In the genomic region with DNA sequence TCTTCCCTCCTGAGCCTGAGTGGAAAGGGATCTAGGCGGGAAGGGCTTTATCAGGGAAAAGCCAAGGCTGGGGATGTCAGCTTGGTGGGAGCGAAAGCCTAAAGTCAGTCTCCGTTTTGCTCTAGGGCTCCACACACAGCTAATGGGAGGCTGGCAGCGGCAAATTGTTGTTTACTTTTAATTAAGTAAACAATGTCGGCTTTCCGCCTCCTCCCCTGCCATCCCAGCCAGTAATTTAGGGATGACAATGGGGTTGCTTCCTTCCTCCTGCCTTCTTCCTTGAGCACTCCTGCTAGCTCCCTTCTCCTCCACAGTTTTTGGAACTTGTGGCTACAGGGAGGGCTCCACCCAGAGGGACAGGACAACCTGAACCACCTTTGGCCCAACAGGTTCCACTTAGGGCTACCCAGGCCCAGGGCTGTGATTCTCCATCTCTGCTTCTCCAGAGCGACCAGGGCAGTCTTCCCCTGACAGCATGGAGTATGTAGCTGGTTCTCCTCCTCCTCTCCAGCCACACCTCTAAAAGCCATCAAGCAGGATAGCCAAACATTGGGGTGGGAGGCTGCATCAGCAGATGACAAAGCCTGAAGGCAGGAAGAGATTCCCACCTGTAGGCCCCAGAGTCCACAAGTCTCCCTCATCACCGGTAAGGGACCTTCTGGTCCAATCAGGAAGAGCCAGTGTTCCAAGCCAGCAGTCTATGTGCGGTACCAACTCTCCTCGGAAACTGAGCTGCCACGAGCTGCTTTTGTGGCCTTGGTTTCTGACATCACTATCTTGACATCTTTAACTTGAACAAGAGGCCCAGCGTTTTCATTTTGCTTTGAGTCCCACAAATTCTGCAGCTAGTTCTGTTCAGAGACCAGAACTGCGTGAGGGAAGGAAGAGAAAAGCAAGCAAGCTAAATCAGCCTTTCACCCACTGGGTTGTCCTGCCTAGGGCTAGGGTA, we compare ENCODE assay signal across 9 mouse cellular contexts. TPM values are rescaled to one million over a fixed set of nuclear protein-coding genes. Genes with fewer than 3 reads are reported as not detected.
DNase-seq lines count a peak whose midpoint lies in the region; ATAC-seq and TF ChIP-seq lines count a peak whose summit lies in the region.
"Had no signal": no experiment of that assay in that cellular context is flagged by ENCODE, and none has a peak within 500 bp of the region (broad histone marks: within the 10 kb centered on the region; RNA-seq: fewer than 3 reads in every experiment).

No protein-coding gene starts in this region.

- H3K27ac ChIP-seq in intestine, embryonic 15.5 days: no peak overlapping the region
- H3K27ac ChIP-seq in intestine, embryonic 16.5 days (ENCODE audit: low read length): no peak overlapping the region
- H3K27ac ChIP-seq in embryonic facial prominence, embryonic 10.5 days (replicated peaks): peak overlapping the region; percentile 90
- H3K27ac ChIP-seq in embryonic fibroblast, embryonic 13.5 days (ENCODE audit: insufficient read depth, low read length): peak overlapping the region; percentile 100
- H3K27ac ChIP-seq in limb, embryonic 15.5 days: peak overlapping the region; percentile 97
- H3K27ac ChIP-seq: liver, embryonic 15.5 days had no signal

- no peak for DNase-seq in embryonic facial prominence, embryonic 10.5 days (ENCODE audit: low spot score)
- no peak for DNase-seq in right cerebral cortex, postnatal 36 days (ENCODE audit: low spot score in 2 of 2)
- DNase-seq in testis, postnatal 14 days (ENCODE audit: low spot score): no peak
- DNase-seq: cerebellum, adult 11 months had no signal

- H3K36me3 ChIP-seq in intestine, embryonic 15.5 days: no peaks in the 10 kb centered on the region
- H3K36me3 ChIP-seq in intestine, embryonic 16.5 days (ENCODE audit: control insufficient read depth, insufficient read depth, low read length): no peaks in the 10 kb centered on the region
- no peaks in the 10 kb centered on the region for H3K36me3 ChIP-seq in embryonic facial prominence, embryonic 10.5 days (replicated peaks)
- 0 out of 2 replicates have a peak, but pooled peaks cover 3% of the 10 kb centered on the region for H3K36me3 ChIP-seq in limb, embryonic 15.5 days
- H3K36me3 ChIP-seq: liver, embryonic 15.5 days had no signal

- H3K4me3 ChIP-seq in intestine, embryonic 15.5 days (replicated peaks): no peak overlapping the region
- H3K4me3 ChIP-seq in intestine, embryonic 16.5 days (ENCODE audit: low read length): no peak overlapping the region
- H3K4me3 ChIP-seq in embryonic facial prominence, embryonic 10.5 days: peak overlapping the region; percentile 48; the same call in 1 of the 2 replicates
- no peak overlapping the region for H3K4me3 ChIP-seq in embryonic fibroblast, embryonic 13.5 days (ENCODE audit: insufficient read depth, low read length)
- no peak overlapping the region for H3K4me3 ChIP-seq in limb, embryonic 15.5 days
- H3K4me3 ChIP-seq: liver, embryonic 15.5 days had no signal

- peaks cover 15% of the 10 kb centered on the region for H3K27me3 ChIP-seq in intestine, embryonic 15.5 days (replicated peaks)
- H3K27me3 ChIP-seq in intestine, embryonic 16.5 days (replicated peaks; ENCODE audit: control insufficient read depth, insufficient read depth, low read length): peaks cover 8% of the 10 kb centered on the region; the same call in 1 of the 2 replicates
- H3K27me3 ChIP-seq in embryonic facial prominence, embryonic 10.5 days (replicated peaks; ENCODE audit: low read depth, poor library complexity, severe bottlenecking): peaks cover 100% of the 10 kb centered on the region
- no peaks in the 10 kb centered on the region for H3K27me3 ChIP-seq in limb, embryonic 15.5 days

- peaks cover 76% of the 10 kb centered on the region for H3K4me1 ChIP-seq in intestine, embryonic 15.5 days (replicated peaks)
- peaks cover 76% of the 10 kb centered on the region for H3K4me1 ChIP-seq in intestine, embryonic 16.5 days (ENCODE audit: control insufficient read depth, insufficient read depth, low read length)
- peaks cover 93% of the 10 kb centered on the region for H3K4me1 ChIP-seq in embryonic facial prominence, embryonic 10.5 days
- peaks cover 46% of the 10 kb centered on the region for H3K4me1 ChIP-seq in embryonic fibroblast, embryonic 13.5 days (ENCODE audit: control insufficient read depth, insufficient read depth, low read length)
- H3K4me1 ChIP-seq in limb, embryonic 15.5 days: peaks cover 100% of the 10 kb centered on the region

- TF ChIP-seq CTCF in embryonic fibroblast, embryonic 13.5 days (IDR thresholded peaks at IDR 0.05; ENCODE audit: borderline replicate concordance, insufficient read depth, low read length): no peak

- H3K9me3 ChIP-seq in intestine, embryonic 15.5 days: no peaks in the 10 kb centered on the region
- H3K9me3 ChIP-seq in intestine, embryonic 16.5 days (ENCODE audit: control insufficient read depth, low read length): no peaks in the 10 kb centered on the region
- H3K9me3 ChIP-seq in embryonic facial prominence, embryonic 10.5 days: no peaks in the 10 kb centered on the region
- no peaks in the 10 kb centered on the region for H3K9me3 ChIP-seq in limb, embryonic 15.5 days
- H3K9me3 ChIP-seq: liver, embryonic 15.5 days had no signal

- 0 out of 2 replicates have a peak overlapping the region, but pooled peaks have one; percentile 5 for H3K9ac ChIP-seq in intestine, embryonic 15.5 days
- no peak overlapping the region for H3K9ac ChIP-seq in intestine, embryonic 16.5 days (ENCODE audit: low read depth, low read length)
- H3K9ac ChIP-seq in limb, embryonic 15.5 days: no peak overlapping the region
- H3K9ac ChIP-seq: liver, embryonic 15.5 days had no signal

- H3K4me2 ChIP-seq in intestine, embryonic 15.5 days (replicated peaks): no peak overlapping the region
- no peak overlapping the region for H3K4me2 ChIP-seq in intestine, embryonic 16.5 days (ENCODE audit: low read depth, low read length)
- 0 out of 2 replicates have a peak overlapping the region, but pooled peaks have one; percentile 47 for H3K4me2 ChIP-seq in limb, embryonic 15.5 days
- H3K4me2 ChIP-seq: liver, embryonic 15.5 days had no signal

- TF ChIP-seq POLR2A in embryonic fibroblast, embryonic 13.5 days (IDR thresholded peaks at IDR 0.05; ENCODE audit: low read depth, low read length): no peak

- no peak for ATAC-seq in intestine, embryonic 15.5 days
- ATAC-seq in intestine, embryonic 16.5 days: no peak
- ATAC-seq in limb, embryonic 15.5 days (ENCODE audit: insufficient number of reproducible peaks, low FRiP score, low TSS enrichment, low read depth): no peak

- 53% methylated on average over 13 of the region's 13 CpGs for WGBS in intestine, embryonic 15.5 days
- 51% methylated on average over 13 of the region's 13 CpGs for WGBS in intestine, embryonic 16.5 days
- 13% methylated on average over 13 of the region's 13 CpGs for WGBS in embryonic facial prominence, embryonic 10.5 days
- 41% methylated on average over 13 of the region's 13 CpGs for WGBS in limb, embryonic 15.5 days

RNA-seq across cellular contexts. Expression of a gene that starts 18.4 kb away (rescaled TPM):
- 3.1 and 3.7 TPM in 2 replicates for polyA plus RNA-seq in intestine, embryonic 15.5 days (2015; fragmentation: Nextera tagmentation; extraction: Ambion mirVana)
- polyA plus RNA-seq in intestine, embryonic 16.5 days (2015; fragmentation: Nextera tagmentation; extraction: Ambion mirVana): 2.0 and 2.6 TPM in 2 replicates
- 1.6 and 3.6 TPM in 2 replicates for polyA plus RNA-seq in embryonic facial prominence, embryonic 10.5 days (2016; fragmentation: Nextera tagmentation; extraction: Ambion mirVana)
- 0.74 TPM in 1 of 2 replicates, not detected in the other for polyA plus RNA-seq in embryonic fibroblast, embryonic 13.5 days (2011; ENCODE audit: insufficient read length, low read depth, missing spikeins)
- 3.8 and 5.5 TPM in 2 replicates for polyA plus RNA-seq in limb, embryonic 15.5 days (2015; fragmentation: Nextera tagmentation; extraction: Ambion mirVana)

RNA-seq across cellular contexts. Expression of a gene that starts 39.9 kb away (rescaled TPM):
- polyA plus RNA-seq in intestine, embryonic 15.5 days (2015; fragmentation: Nextera tagmentation; extraction: Ambion mirVana): 5.1 and 5.5 TPM in 2 replicates
- polyA plus RNA-seq in intestine, embryonic 16.5 days (2015; fragmentation: Nextera tagmentation; extraction: Ambion mirVana): 4.9 and 5.0 TPM in 2 replicates
- 4.3 and 5.5 TPM in 2 replicates for polyA plus RNA-seq in embryonic facial prominence, embryonic 10.5 days (2016; fragmentation: Nextera tagmentation; extraction: Ambion mirVana)
- polyA plus RNA-seq in embryonic fibroblast, embryonic 13.5 days (2011; ENCODE audit: insufficient read length, low read depth, missing spikeins): not detected in 2 replicates
- 5.6 and 6.0 TPM in 2 replicates for polyA plus RNA-seq in limb, embryonic 15.5 days (2015; fragmentation: Nextera tagmentation; extraction: Ambion mirVana)

RNA-seq across cellular contexts. Expression of a gene that starts 53.5 kb away (rescaled TPM):
- polyA plus RNA-seq in intestine, embryonic 15.5 days (2015; fragmentation: Nextera tagmentation; extraction: Ambion mirVana): 14.8 and 17.0 TPM in 2 replicates
- 11.0 and 14.8 TPM in 2 replicates for polyA plus RNA-seq in intestine, embryonic 16.5 days (2015; fragmentation: Nextera tagmentation; extraction: Ambion mirVana)
- polyA plus RNA-seq in embryonic facial prominence, embryonic 10.5 days (2016; fragmentation: Nextera tagmentation; extraction: Ambion mirVana): 30.4 and 30.8 TPM in 2 replicates
- polyA plus RNA-seq in embryonic fibroblast, embryonic 13.5 days (2011; ENCODE audit: insufficient read length, low read depth, missing spikeins): 47.2 and 54.9 TPM in 2 replicates
- 13.5 and 13.8 TPM in 2 replicates for polyA plus RNA-seq in limb, embryonic 15.5 days (2015; fragmentation: Nextera tagmentation; extraction: Ambion mirVana)

RNA-seq across cellular contexts. Expression of a gene that starts 55.1 kb away (rescaled TPM):
- polyA plus RNA-seq in intestine, embryonic 15.5 days (2015; fragmentation: Nextera tagmentation; extraction: Ambion mirVana): 59.9 and 68.3 TPM in 2 replicates
- 60.0 and 67.1 TPM in 2 replicates for polyA plus RNA-seq in intestine, embryonic 16.5 days (2015; fragmentation: Nextera tagmentation; extraction: Ambion mirVana)
- polyA plus RNA-seq in embryonic facial prominence, embryonic 10.5 days (2016; fragmentation: Nextera tagmentation; extraction: Ambion mirVana): 69.1 and 71.2 TPM in 2 replicates
- 80.2 and 86.7 TPM in 2 replicates for polyA plus RNA-seq in embryonic fibroblast, embryonic 13.5 days (2011; ENCODE audit: insufficient read length, low read depth, missing spikeins)
- polyA plus RNA-seq in limb, embryonic 15.5 days (2015; fragmentation: Nextera tagmentation; extraction: Ambion mirVana): 63.3 and 64.5 TPM in 2 replicates

RNA-seq across cellular contexts. Expression of a gene that starts 59.0 kb away (rescaled TPM):
- 14.2 and 14.8 TPM in 2 replicates for polyA plus RNA-seq in intestine, embryonic 15.5 days (2015; fragmentation: Nextera tagmentation; extraction: Ambion mirVana)
- 9.7 and 11.8 TPM in 2 replicates for polyA plus RNA-seq in intestine, embryonic 16.5 days (2015; fragmentation: Nextera tagmentation; extraction: Ambion mirVana)
- 0.29 and 0.77 TPM in 2 replicates for polyA plus RNA-seq in embryonic facial prominence, embryonic 10.5 days (2016; fragmentation: Nextera tagmentation; extraction: Ambion mirVana)
- 173 and 236 TPM in 2 replicates for polyA plus RNA-seq in embryonic fibroblast, embryonic 13.5 days (2011; ENCODE audit: insufficient read length, low read depth, missing spikeins)
- 87.0 and 100 TPM in 2 replicates for polyA plus RNA-seq in limb, embryonic 15.5 days (2015; fragmentation: Nextera tagmentation; extraction: Ambion mirVana)

Comparison
In these comparisons a context has a peak if more than half of its experiments do, and no peak if none do; other contexts are left out.
1. H3K27ac ChIP-seq: peak in embryonic facial prominence, embryonic 10.5 days (single experiment), embryonic fibroblast, embryonic 13.5 days (single experiment) and limb, embryonic 15.5 days (single experiment); none in intestine, embryonic 15.5 days (single experiment) and intestine, embryonic 16.5 days (single experiment).